Mouse (Mus musculus) spleen, adult 2 months (tissue): ENCODE data around the gene D430041D05Rik.

Source experiments
- CTCF ChIP-seq: fragments of 200-500 bp; IDR thresholded peaks from 2 replicates; pipeline ENCODE4 v1.5.1; 2011; ENCODE audit warnings: mild to moderate bottlenecking, inconsistent platforms; ENCODE audit not compliant: insufficient read depth, insufficient read length, insufficient replicate concordance; ENCODE audit errors: extremely low read depth
- POLR2A ChIP-seq: fragments of 200-500 bp; IDR thresholded peaks from 2 replicates; pipeline ENCODE4 v1.6.1; 2011; ENCODE audit warnings: low read depth, low read length, inconsistent platforms

GRCm38 (mm10) chr2:104395961-104396360 lies 14.9 kb downstream of the D430041D05Rik start:
- no peak for TF ChIP-seq CTCF
- no peak for TF ChIP-seq POLR2A
